Mouse (Mus musculus) ovary, postnatal 36 days (tissue): ENCODE data around the gene Lpin1.

Experiments
- DNase-seq: peaks from one replicate; pipeline ENCODE4 v3.0.0; 2022; ENCODE audit warnings: low spot score, mixed read lengths

The Lpin1 gene

GRCm38 (mm10) chr12:16610936-16611335, at the start of gene Lpin1:
Lpin1 (minus strand) TSS chr12:16610966.
- DNase-seq: no peak

- no peak for DNase-seq
Measured at GRCm38 (mm10) chr12:16656906-16657875, 46.4 kb upstream of the Lpin1 start.

GRCm38 (mm10) chr12:16655604-16656003, 44.8 kb upstream of the Lpin1 start:
- no peak for DNase-seq

- DNase-seq: peak; percentile 88
Measured at GRCm38 (mm10) chr12:16653332-16654093, 42.7 kb upstream of the Lpin1 start, which contains the start of gene Ntsr2. Ntsr2 (plus strand) TSS chr12:16653382.

- no peak for DNase-seq
Measured at GRCm38 (mm10) chr12:16649819-16650218, 39.1 kb upstream of the Lpin1 start.

- no peak for DNase-seq
Measured at GRCm38 (mm10) chr12:16648273-16648672, 37.5 kb upstream of the Lpin1 start.

GRCm38 (mm10) chr12:16646780-16647409, 36.1 kb upstream of the Lpin1 start:
- no peak for DNase-seq

GRCm38 (mm10) chr12:16644698-16645097, 33.9 kb upstream of the Lpin1 start:
- DNase-seq: no peak

- DNase-seq: no peak
Measured at GRCm38 (mm10) chr12:16643508-16644345, 33.0 kb upstream of the Lpin1 start.

- DNase-seq: no peak
Measured at GRCm38 (mm10) chr12:16642000-16642399, 31.2 kb upstream of the Lpin1 start.

GRCm38 (mm10) chr12:16640075-16640474, 29.3 kb upstream of the Lpin1 start:
- DNase-seq: no peak

GRCm38 (mm10) chr12:16639078-16639771, 28.5 kb upstream of the Lpin1 start:
- no peak for DNase-seq

- no peak for DNase-seq
Measured at GRCm38 (mm10) chr12:16635816-16636215, 25.1 kb upstream of the Lpin1 start.

GRCm38 (mm10) chr12:16634075-16634813, 23.5 kb upstream of the Lpin1 start:
- DNase-seq: peak; percentile 57

- no peak for DNase-seq
Measured at GRCm38 (mm10) chr12:16633235-16633634, 22.5 kb upstream of the Lpin1 start.

GRCm38 (mm10) chr12:16631423-16631822, 20.7 kb upstream of the Lpin1 start:
- DNase-seq: no peak

GRCm38 (mm10) chr12:16630866-16631185, 20.1 kb upstream of the Lpin1 start:
- DNase-seq: no peak

GRCm38 (mm10) chr12:16630152-16630865, 19.5 kb upstream of the Lpin1 start:
- peak; percentile 24 for DNase-seq

- DNase-seq: no peak
Measured at GRCm38 (mm10) chr12:16620230-16620629, 9.5 kb upstream of the Lpin1 start.

- DNase-seq: no peak
Measured at GRCm38 (mm10) chr12:16619453-16619852, 8.7 kb upstream of the Lpin1 start.
